Mouse (Mus musculus): ENCODE data around the gene Ttc7b.

DNA sequence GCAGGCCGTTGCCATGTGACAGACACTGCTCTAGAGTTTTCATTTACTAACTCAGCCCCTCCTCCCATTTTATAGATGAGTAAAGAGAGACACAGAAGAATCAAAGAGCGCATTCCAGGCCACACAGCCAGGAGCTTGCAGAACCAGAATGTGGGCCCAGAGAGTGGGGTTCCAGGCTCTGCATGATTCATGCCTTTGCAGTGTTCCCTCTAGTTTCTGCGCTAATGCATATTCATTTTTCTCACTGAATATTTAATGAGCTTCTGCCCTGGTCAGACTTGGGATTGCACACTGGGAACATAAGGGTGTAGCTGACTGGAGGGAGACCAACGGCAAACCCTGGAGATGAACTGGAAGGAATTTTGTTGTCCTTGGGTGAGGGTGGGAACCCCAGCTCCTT lies 266.2 kb downstream of the Ttc7b start:
- TF ChIP-seq POLR2A (IDR thresholded peaks at IDR 0.05; ENCODE audit: control insufficient read depth, low read depth, low read length) (no peak), CTCF (IDR thresholded peaks at IDR 0.05; ENCODE audit: control insufficient read depth, insufficient read depth, insufficient replicate concordance, low read depth, low read length) (no peak)
